Mouse (Mus musculus): ENCODE results near the gene Scn8a. TPM values are rescaled to one million over a fixed set of nuclear protein-coding genes. Genes with fewer than 3 reads are reported as not detected.

Scn8a gene
- polyA plus RNA-seq, 1 experiment from 2014 or later: 4.9 TPM

- Histone ChIP-seq H3K36me3 (ENCODE audit: control insufficient read depth, insufficient read depth, low read length) (no peaks in the 10 kb centered on the region), H3K4me3 (ENCODE audit: low read depth, low read length) (no peak overlapping the region), H3K27ac (replicated peaks; ENCODE audit: low read depth, low read length) (no peak overlapping the region), H3K9me3 (ENCODE audit: control insufficient read depth, low read length) (no peaks in the 10 kb centered on the region), H3K4me1 (ENCODE audit: control insufficient read depth, insufficient read depth, low read length) (no peaks in the 10 kb centered on the region), H3K27me3 (replicated peaks; ENCODE audit: control insufficient read depth, insufficient read depth, low read length) (no peaks in the 10 kb centered on the region), H3K9ac (ENCODE audit: low read depth, low read length) (no peak overlapping the region), H3K4me2 (ENCODE audit: low read depth, low read length) (no peak overlapping the region)
- WGBS: 83% methylated on average over 8 of the region's 8 CpGs
- DNase-seq (ENCODE audit: low spot score): no peak
- no peak for ATAC-seq (ENCODE audit: low read depth)
Measured at GRCm38 (mm10) chr15:100836729-100837128, 32.9 kb upstream of the Scn8a start.

DNA sequence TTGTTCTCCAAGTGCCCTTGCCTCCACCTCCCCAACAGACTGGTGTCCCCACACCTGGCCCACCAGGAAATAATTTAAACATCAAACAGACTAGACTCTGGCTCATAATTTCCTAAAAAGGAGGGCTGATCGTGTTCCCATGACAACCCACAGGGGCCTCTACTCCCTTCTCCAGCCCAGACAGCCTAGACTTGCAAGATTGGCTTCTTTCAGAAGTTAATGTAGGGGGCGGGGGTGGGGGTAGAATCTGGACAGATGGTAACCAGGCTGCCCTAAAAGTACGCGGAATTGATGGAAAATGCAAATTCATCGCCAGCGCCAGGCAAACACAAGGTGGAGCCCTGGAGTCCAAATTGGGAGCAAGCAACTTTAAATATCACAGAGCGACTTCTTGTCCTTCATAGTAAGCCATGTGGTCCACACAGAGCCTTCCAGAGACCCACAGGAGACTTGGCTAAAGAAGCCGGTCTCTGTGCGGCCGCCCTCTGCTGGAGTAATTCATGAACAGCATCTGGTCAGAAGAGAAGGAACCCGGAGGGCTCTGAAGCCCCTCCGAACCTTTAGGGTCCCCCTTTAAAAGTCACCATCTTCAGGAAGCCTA lies 31.0 kb upstream of the Scn8a start:
- no peaks in the 10 kb centered on the region for H3K9me3 ChIP-seq (ENCODE audit: control insufficient read depth, low read length)
- DNase-seq (ENCODE audit: low spot score): peak; percentile 87
- H3K36me3 ChIP-seq (ENCODE audit: control insufficient read depth, insufficient read depth, low read length): no peaks in the 10 kb centered on the region
- ATAC-seq (ENCODE audit: low read depth): peak; percentile 70
- no peaks in the 10 kb centered on the region for H3K4me1 ChIP-seq (ENCODE audit: control insufficient read depth, insufficient read depth, low read length)
- H3K27me3 ChIP-seq (replicated peaks; ENCODE audit: control insufficient read depth, insufficient read depth, low read length): no peaks in the 10 kb centered on the region
- no peak overlapping the region for H3K4me2 ChIP-seq (ENCODE audit: low read depth, low read length)
- 27% methylated on average over 12 of the region's 12 CpGs for WGBS
- no peak overlapping the region for H3K9ac ChIP-seq (ENCODE audit: low read depth, low read length)
- H3K4me3 ChIP-seq (ENCODE audit: low read depth, low read length): no peak overlapping the region
- H3K27ac ChIP-seq (replicated peaks; ENCODE audit: low read depth, low read length): no peak overlapping the region

- ATAC-seq (ENCODE audit: low read depth) (no peak), DNase-seq (ENCODE audit: low spot score) (no peak)
- no peak overlapping the region for H3K9ac ChIP-seq (ENCODE audit: low read depth, low read length)
- H3K27ac ChIP-seq (replicated peaks; ENCODE audit: low read depth, low read length): no peak overlapping the region
- H3K4me3 ChIP-seq (ENCODE audit: low read depth, low read length): no peak overlapping the region
- H3K27me3 ChIP-seq (replicated peaks; ENCODE audit: control insufficient read depth, insufficient read depth, low read length): no peaks in the 10 kb centered on the region
- 81% methylated on average over 7 of the region's 7 CpGs for WGBS
- H3K36me3 ChIP-seq (ENCODE audit: control insufficient read depth, insufficient read depth, low read length): no peaks in the 10 kb centered on the region
- H3K4me1 ChIP-seq (ENCODE audit: control insufficient read depth, insufficient read depth, low read length): no peaks in the 10 kb centered on the region
- 0 out of 2 replicates have a peak, but pooled peaks cover 4% of the 10 kb centered on the region for H3K9me3 ChIP-seq (ENCODE audit: control insufficient read depth, low read length)
- H3K4me2 ChIP-seq (ENCODE audit: low read depth, low read length): no peak overlapping the region
Measured at GRCm38 (mm10) chr15:100844336-100844735, 25.3 kb upstream of the Scn8a start.

DNA sequence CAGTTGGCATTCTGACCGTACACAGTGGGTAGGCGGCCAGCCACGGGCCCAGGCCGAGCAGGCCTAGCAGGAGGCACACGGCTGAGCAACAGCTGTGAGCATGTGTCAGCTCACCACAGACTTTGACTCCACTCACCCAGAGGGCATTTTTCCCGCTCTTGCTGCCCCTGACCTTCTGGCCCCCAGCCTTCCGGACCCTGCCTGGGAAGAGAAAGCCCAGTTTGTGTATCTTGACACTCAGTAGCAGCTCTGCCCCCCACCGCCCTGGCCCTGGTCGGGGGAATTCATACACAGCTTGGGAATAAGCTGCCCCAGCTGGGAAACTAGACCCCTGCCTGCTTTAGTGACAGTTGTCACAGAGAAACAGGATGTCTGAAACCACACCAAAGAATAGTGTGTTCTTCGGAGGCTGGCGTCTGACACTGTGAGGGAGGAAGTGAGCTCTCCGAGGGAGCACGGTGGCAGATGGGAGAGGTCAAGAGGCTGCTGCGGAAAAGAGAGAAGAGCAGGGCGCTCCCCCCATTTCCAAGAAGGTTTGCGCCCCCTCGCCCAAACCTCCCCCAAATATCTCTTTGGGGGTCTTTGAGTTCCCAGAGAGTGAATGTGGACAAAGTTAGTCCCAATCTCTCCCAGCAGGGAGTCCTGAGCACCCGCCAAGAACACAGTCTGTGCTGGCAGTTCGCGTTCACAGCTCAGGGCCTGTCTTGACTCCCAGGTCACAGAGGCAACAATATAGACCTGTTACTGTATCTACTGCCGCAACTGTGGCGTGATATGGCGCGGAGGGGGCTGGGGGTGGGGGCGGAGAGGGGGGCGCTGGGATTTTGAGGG lies 24.4 kb upstream of the Scn8a start:
- ATAC-seq (ENCODE audit: low read depth) (peak; percentile 70; the same call in 1 of the 2 replicates), DNase-seq (ENCODE audit: low spot score) (peak; percentile 53)
- WGBS: 32% methylated on average over 26 of the region's 26 CpGs
- H3K36me3 ChIP-seq (ENCODE audit: control insufficient read depth, insufficient read depth, low read length): no peaks in the 10 kb centered on the region
- H3K4me1 ChIP-seq (ENCODE audit: control insufficient read depth, insufficient read depth, low read length): no peaks in the 10 kb centered on the region
- no peak overlapping the region for H3K9ac ChIP-seq (ENCODE audit: low read depth, low read length)
- H3K27ac ChIP-seq (replicated peaks; ENCODE audit: low read depth, low read length): 0 out of 2 replicates have a peak overlapping the region, but pooled peaks have one; percentile 33
- no peaks in the 10 kb centered on the region for H3K27me3 ChIP-seq (replicated peaks; ENCODE audit: control insufficient read depth, insufficient read depth, low read length)
- no peak overlapping the region for H3K4me2 ChIP-seq (ENCODE audit: low read depth, low read length)
- H3K9me3 ChIP-seq (ENCODE audit: control insufficient read depth, low read length): 0 out of 2 replicates have a peak, but pooled peaks cover 9% of the 10 kb centered on the region
- no peak overlapping the region for H3K4me3 ChIP-seq (ENCODE audit: low read depth, low read length)

- H3K9me3 ChIP-seq (ENCODE audit: control insufficient read depth, low read length): 0 out of 2 replicates have a peak, but pooled peaks cover 9% of the 10 kb centered on the region
- 87% methylated on average over 6 of the region's 6 CpGs for WGBS
- H3K4me2 ChIP-seq (ENCODE audit: low read depth, low read length): no peak overlapping the region
- DNase-seq (ENCODE audit: low spot score): no peak
- no peaks in the 10 kb centered on the region for H3K27me3 ChIP-seq (replicated peaks; ENCODE audit: control insufficient read depth, insufficient read depth, low read length)
- H3K4me1 ChIP-seq (ENCODE audit: control insufficient read depth, insufficient read depth, low read length): no peaks in the 10 kb centered on the region
- no peak for ATAC-seq (ENCODE audit: low read depth)
- no peaks in the 10 kb centered on the region for H3K36me3 ChIP-seq (ENCODE audit: control insufficient read depth, insufficient read depth, low read length)
- H3K4me3 ChIP-seq (ENCODE audit: low read depth, low read length): no peak overlapping the region
- no peak overlapping the region for H3K9ac ChIP-seq (ENCODE audit: low read depth, low read length)
- H3K27ac ChIP-seq (replicated peaks; ENCODE audit: low read depth, low read length): no peak overlapping the region
Measured at GRCm38 (mm10) chr15:100847193-100847592, 22.5 kb upstream of the Scn8a start.

DNA sequence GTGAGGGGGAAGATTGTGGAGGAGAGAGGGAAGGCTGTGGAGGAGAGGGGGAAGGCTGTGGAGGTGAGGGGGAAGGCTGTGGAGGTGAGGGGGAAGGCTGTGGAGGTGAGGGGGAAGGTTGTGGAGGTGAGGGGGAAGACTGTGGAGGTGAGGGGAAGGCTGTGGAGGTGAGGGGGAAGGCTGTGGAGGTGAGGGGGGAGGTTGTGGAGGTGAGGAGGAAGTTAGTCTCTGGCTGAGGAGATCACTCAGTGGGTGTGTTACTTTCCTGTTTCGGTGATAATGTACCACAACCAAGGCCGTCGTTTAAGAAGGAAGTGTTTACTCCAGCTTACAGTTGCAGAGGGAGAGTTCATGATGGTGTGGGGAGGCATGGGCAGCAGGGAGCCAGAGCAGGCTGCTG lies 12.1 kb upstream of the Scn8a start:
- no peaks in the 10 kb centered on the region for H3K36me3 ChIP-seq (ENCODE audit: control insufficient read depth, insufficient read depth, low read length)
- WGBS: 68% methylated on average over 3 of the region's 3 CpGs

DNA sequence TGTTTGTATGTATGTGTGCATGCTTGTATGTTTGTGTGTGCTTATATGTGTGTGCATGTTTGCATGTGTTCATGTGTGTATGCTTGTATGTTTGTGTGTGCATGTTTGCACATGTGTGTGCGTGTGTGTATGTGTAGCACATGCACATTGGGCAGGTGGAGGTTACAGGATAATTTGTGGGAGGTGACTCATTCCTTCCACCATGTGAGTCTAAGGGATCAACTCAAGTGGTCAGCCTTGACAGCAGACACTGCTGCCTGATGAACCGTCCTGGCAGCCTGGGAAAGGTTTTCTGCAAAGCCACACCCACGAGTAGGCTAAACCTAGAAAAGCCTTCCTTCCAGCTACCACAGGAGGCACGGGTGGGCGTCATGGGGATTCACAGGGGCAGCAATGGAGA lies 8.8 kb upstream of the Scn8a start:
- ATAC-seq (ENCODE audit: low read depth): no peak
- Histone ChIP-seq H3K9me3 (ENCODE audit: control insufficient read depth, low read length) (no peaks in the 10 kb centered on the region), H3K27ac (replicated peaks; ENCODE audit: low read depth, low read length) (no peak overlapping the region), H3K4me1 (ENCODE audit: control insufficient read depth, insufficient read depth, low read length) (no peaks in the 10 kb centered on the region), H3K36me3 (ENCODE audit: control insufficient read depth, insufficient read depth, low read length) (no peaks in the 10 kb centered on the region), H3K27me3 (replicated peaks; ENCODE audit: control insufficient read depth, insufficient read depth, low read length) (no peaks in the 10 kb centered on the region), H3K4me2 (ENCODE audit: low read depth, low read length) (no peak overlapping the region), H3K4me3 (ENCODE audit: low read depth, low read length) (no peak overlapping the region), H3K9ac (ENCODE audit: low read depth, low read length) (no peak overlapping the region)
- no peak for DNase-seq (ENCODE audit: low spot score)
- WGBS: 39% methylated on average over 5 of the region's 5 CpGs

More for the DNA sequence above, 12.1 kb upstream of the Scn8a start:
- Histone ChIP-seq H3K27ac (replicated peaks; ENCODE audit: low read depth, low read length) (no peak overlapping the region), H3K9me3 (ENCODE audit: control insufficient read depth, low read length) (no peaks in the 10 kb centered on the region), H3K9ac (ENCODE audit: low read depth, low read length) (no peak overlapping the region), H3K27me3 (replicated peaks; ENCODE audit: control insufficient read depth, insufficient read depth, low read length) (no peaks in the 10 kb centered on the region), H3K4me3 (ENCODE audit: low read depth, low read length) (no peak overlapping the region), H3K4me2 (ENCODE audit: low read depth, low read length) (no peak overlapping the region), H3K4me1 (ENCODE audit: control insufficient read depth, insufficient read depth, low read length) (no peaks in the 10 kb centered on the region)
- DNase-seq (ENCODE audit: low spot score) (no peak), ATAC-seq (ENCODE audit: low read depth) (no peak)

DNA sequence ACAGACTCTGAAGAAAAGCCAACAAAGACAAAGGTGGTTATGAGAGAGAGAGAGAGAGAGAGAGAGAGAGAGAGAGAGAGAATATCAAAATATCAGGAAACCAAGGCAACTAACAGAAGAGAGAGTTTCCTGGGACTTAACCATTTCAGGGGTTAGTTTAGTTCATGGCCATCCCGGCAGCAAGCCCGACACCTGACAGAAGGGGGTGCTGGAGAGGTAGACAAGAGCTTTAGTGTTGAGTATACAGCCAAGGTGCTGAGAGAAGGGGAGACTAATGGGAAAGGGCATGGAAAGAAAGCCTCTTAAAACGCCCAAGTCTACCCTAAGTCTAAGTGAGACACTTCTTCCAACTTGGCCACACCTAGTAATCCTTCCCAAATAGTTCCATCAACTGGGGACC lies 4.1 kb upstream of the Scn8a start:
- ATAC-seq (ENCODE audit: low read depth): no peak
- Histone ChIP-seq H3K4me2 (ENCODE audit: low read depth, low read length) (no peak overlapping the region), H3K27me3 (replicated peaks; ENCODE audit: control insufficient read depth, insufficient read depth, low read length) (peaks cover 14% of the 10 kb centered on the region; the same call in 1 of the 2 replicates), H3K27ac (replicated peaks; ENCODE audit: low read depth, low read length) (no peak overlapping the region), H3K4me1 (ENCODE audit: control insufficient read depth, insufficient read depth, low read length) (peaks cover 4% of the 10 kb centered on the region; the same call in 1 of the 2 replicates), H3K36me3 (ENCODE audit: control insufficient read depth, insufficient read depth, low read length) (no peaks in the 10 kb centered on the region), H3K9me3 (ENCODE audit: control insufficient read depth, low read length) (0 out of 2 replicates have a peak, but pooled peaks cover 4% of the 10 kb centered on the region), H3K9ac (ENCODE audit: low read depth, low read length) (no peak overlapping the region), H3K4me3 (ENCODE audit: low read depth, low read length) (no peak overlapping the region)
- WGBS: 47% methylated on average over 3 of the region's 3 CpGs
- DNase-seq (ENCODE audit: low spot score): no peak
